Mouse (Mus musculus): ENCODE results near the gene Map3k5. TPM values are rescaled to one million over a fixed set of nuclear protein-coding genes. Genes with fewer than 3 reads are reported as not detected.

The Map3k5 gene
- polyA plus RNA-seq, 1 experiment: 9.5 TPM

GRCm38 (mm10) chr10:20092371-20092770, 158.1 kb downstream of the Map3k5 start:
- Histone ChIP-seq H3K4me3 (replicated peaks; ENCODE audit: extremely low read depth, low read depth, low read length) (no peak overlapping the region), H3K4me1 (ENCODE audit: control insufficient read depth, insufficient read depth, low read length) (peaks cover 8% of the 10 kb centered on the region)
- TF ChIP-seq POLR2A (IDR thresholded peaks at IDR 0.05; ENCODE audit: borderline replicate concordance, extremely low read depth, low read depth, low read length) (no peak), CTCF (IDR thresholded peaks at IDR 0.05; ENCODE audit: insufficient read depth, low read length) (no peak)
- DNase-seq: no peak
- 87% methylated on average over 3 of the region's 3 CpGs for WGBS

GRCm38 (mm10) chr10:20101456-20101855, 167.2 kb downstream of the Map3k5 start:
- Histone ChIP-seq H3K4me1 (ENCODE audit: control insufficient read depth, insufficient read depth, low read length) (peaks cover 22% of the 10 kb centered on the region), H3K4me3 (replicated peaks; ENCODE audit: extremely low read depth, low read depth, low read length) (no peak overlapping the region)
- TF ChIP-seq CTCF (IDR thresholded peaks at IDR 0.05; ENCODE audit: insufficient read depth, low read length) (no peak), POLR2A (IDR thresholded peaks at IDR 0.05; ENCODE audit: borderline replicate concordance, extremely low read depth, low read depth, low read length) (no peak)
- DNase-seq: no peak
- 95% methylated on average over 6 of the region's 6 CpGs for WGBS

- 25% methylated on average over 8 of the region's 8 CpGs for WGBS
- TF ChIP-seq CTCF (IDR thresholded peaks at IDR 0.05; ENCODE audit: insufficient read depth, low read length) (no peak), POLR2A (IDR thresholded peaks at IDR 0.05; ENCODE audit: borderline replicate concordance, extremely low read depth, low read depth, low read length) (0 out of 2 replicates have a peak, but pooled peaks have one; percentile 5)
- Histone ChIP-seq H3K4me3 (replicated peaks; ENCODE audit: extremely low read depth, low read depth, low read length) (no peak overlapping the region), H3K4me1 (ENCODE audit: control insufficient read depth, insufficient read depth, low read length) (peaks cover 22% of the 10 kb centered on the region)
- DNase-seq: peak; percentile 71
Measured at GRCm38 (mm10) chr10:20104271-20104931, 170.1 kb downstream of the Map3k5 start.

- Histone ChIP-seq H3K4me3 (replicated peaks; ENCODE audit: extremely low read depth, low read depth, low read length) (no peak overlapping the region), H3K4me1 (ENCODE audit: control insufficient read depth, insufficient read depth, low read length) (peaks cover 22% of the 10 kb centered on the region)
- no peak for DNase-seq
- 70% methylated on average over 4 of the region's 4 CpGs for WGBS
- TF ChIP-seq POLR2A (IDR thresholded peaks at IDR 0.05; ENCODE audit: borderline replicate concordance, extremely low read depth, low read depth, low read length) (no peak), CTCF (IDR thresholded peaks at IDR 0.05; ENCODE audit: insufficient read depth, low read length) (no peak)
Measured at GRCm38 (mm10) chr10:20105575-20105974, 171.3 kb downstream of the Map3k5 start.

GRCm38 (mm10) chr10:20107031-20107430, 172.8 kb downstream of the Map3k5 start:
- TF ChIP-seq POLR2A (IDR thresholded peaks at IDR 0.05; ENCODE audit: borderline replicate concordance, extremely low read depth, low read depth, low read length) (no peak), CTCF (IDR thresholded peaks at IDR 0.05; ENCODE audit: insufficient read depth, low read length) (no peak)
- 95% methylated on average over 14 of the region's 14 CpGs for WGBS
- DNase-seq: no peak

GRCm38 (mm10) chr10:20111508-20111907, 177.2 kb downstream of the Map3k5 start:
- 86% methylated on average over 5 of the region's 5 CpGs for WGBS
- Histone ChIP-seq H3K4me1 (ENCODE audit: control insufficient read depth, insufficient read depth, low read length) (no peaks in the 10 kb centered on the region; the same call in 1 of the 2 replicates), H3K4me3 (replicated peaks; ENCODE audit: extremely low read depth, low read depth, low read length) (no peak overlapping the region)
- DNase-seq: no peak
- TF ChIP-seq CTCF (IDR thresholded peaks at IDR 0.05; ENCODE audit: insufficient read depth, low read length) (no peak), POLR2A (IDR thresholded peaks at IDR 0.05; ENCODE audit: borderline replicate concordance, extremely low read depth, low read depth, low read length) (no peak)

More at GRCm38 (mm10) chr10:20107031-20107430, 172.8 kb downstream of the Map3k5 start:
- Histone ChIP-seq H3K4me3 (replicated peaks; ENCODE audit: extremely low read depth, low read depth, low read length) (no peak overlapping the region), H3K4me1 (ENCODE audit: control insufficient read depth, insufficient read depth, low read length) (peaks cover 22% of the 10 kb centered on the region)

- TF ChIP-seq CTCF (IDR thresholded peaks at IDR 0.05; ENCODE audit: insufficient read depth, low read length) (no peak), POLR2A (IDR thresholded peaks at IDR 0.05; ENCODE audit: borderline replicate concordance, extremely low read depth, low read depth, low read length) (no peak)
- 86% methylated on average over 18 of the region's 18 CpGs for WGBS
- Histone ChIP-seq H3K4me1 (ENCODE audit: control insufficient read depth, insufficient read depth, low read length) (no peaks in the 10 kb centered on the region; the same call in 1 of the 2 replicates), H3K4me3 (replicated peaks; ENCODE audit: extremely low read depth, low read depth, low read length) (no peak overlapping the region)
- no peak for DNase-seq
Measured at GRCm38 (mm10) chr10:20112026-20112973, 178.0 kb downstream of the Map3k5 start.

- WGBS: 76% methylated on average over 15 of the region's 15 CpGs
- Histone ChIP-seq H3K4me3 (replicated peaks; ENCODE audit: extremely low read depth, low read depth, low read length) (no peak overlapping the region), H3K4me1 (ENCODE audit: control insufficient read depth, insufficient read depth, low read length) (peaks cover 2% of the 10 kb centered on the region)
- TF ChIP-seq POLR2A (IDR thresholded peaks at IDR 0.05; ENCODE audit: borderline replicate concordance, extremely low read depth, low read depth, low read length): no peak
- no peak for TF ChIP-seq CTCF (IDR thresholded peaks at IDR 0.05; ENCODE audit: insufficient read depth, low read length)
- no peak for DNase-seq
Measured at GRCm38 (mm10) chr10:20119504-20120425, 185.5 kb downstream of the Map3k5 start.

- no peak overlapping the region for H3K4me3 ChIP-seq (replicated peaks; ENCODE audit: extremely low read depth, low read depth, low read length)
- 91% methylated on average over 4 of the region's 4 CpGs for WGBS
- no peak for TF ChIP-seq POLR2A (IDR thresholded peaks at IDR 0.05; ENCODE audit: borderline replicate concordance, extremely low read depth, low read depth, low read length)
- no peak for TF ChIP-seq CTCF (IDR thresholded peaks at IDR 0.05; ENCODE audit: insufficient read depth, low read length)
- no peak for DNase-seq
- H3K4me1 ChIP-seq (ENCODE audit: control insufficient read depth, insufficient read depth, low read length): peaks cover 2% of the 10 kb centered on the region
Measured at GRCm38 (mm10) chr10:20121981-20122380, 187.7 kb downstream of the Map3k5 start.

Measured in lung, adult 2 months (tissue).